Mouse (Mus musculus): ENCODE results near the gene Slc35f5.

Gene Slc35f5

DNA sequence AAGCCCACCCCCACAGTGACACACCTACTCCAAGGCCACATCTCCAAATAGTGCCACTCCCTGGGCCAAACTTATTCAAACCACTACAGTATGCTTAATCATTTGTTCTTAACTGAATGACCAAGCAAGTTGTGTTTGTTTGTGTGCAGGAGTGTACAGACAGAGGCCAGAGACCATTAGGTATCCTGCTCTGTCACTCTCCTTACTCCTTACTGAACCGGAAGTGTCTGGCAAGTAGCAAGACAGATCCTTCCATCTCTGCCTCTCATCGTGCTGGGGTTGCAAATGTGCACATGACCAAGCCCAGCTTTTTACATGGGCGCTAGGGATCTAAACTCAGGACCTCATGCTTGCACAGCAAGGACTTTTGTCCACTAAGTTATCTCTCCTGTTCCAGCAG, 1.1 kb upstream of the Slc35f5 start:
- CTCF ChIA-PET, result no interaction called here
- POLR2A ChIA-PET, result interaction anchor here (0.6 to 4.8 kb wide), 18 partner anchors 9 to 501 kb away, joined by 3 to 101 read pairs (median 6); partner anchors contain the start of gene Actr3 (in 4 of the 4)

DNA sequence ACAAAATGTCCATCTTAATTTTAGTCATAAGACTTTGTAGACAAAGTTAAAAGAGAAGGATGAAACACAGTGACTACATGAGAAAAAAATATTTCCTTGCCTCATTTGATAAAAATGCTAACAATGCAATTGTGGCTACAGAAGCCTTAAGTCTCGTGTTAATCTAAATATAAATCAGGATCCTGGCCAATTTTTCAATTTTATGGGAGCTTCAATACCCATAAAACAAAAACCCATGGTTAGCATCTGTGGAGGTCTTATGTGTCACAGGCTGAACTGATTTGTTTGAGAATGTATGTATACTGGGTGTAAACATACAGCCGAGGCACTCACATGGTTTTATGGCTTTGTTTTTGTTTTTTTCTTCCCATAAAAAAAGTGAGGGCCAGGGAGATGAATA, 674 bp upstream of the Slc35f5 start:
- POLR2A ChIA-PET, result interaction anchor here (0.6 to 4.8 kb wide), 27 partner anchors 9 to 501 kb away, joined by 3 to 101 read pairs (median 5); partner anchors contain the start of gene Actr3 (in 4 of the 4)
- CTCF ChIA-PET, result interaction anchor here in 1 of 4 experiments (1.2 kb wide), 1 partner anchor 40 kb away, joined by 4 read pairs; no protein-coding TSS in a partner anchor

GRCm38 (mm10) chr1:125561206-125561605, 811 bp downstream of the Slc35f5 start:
- POLR2A ChIA-PET, result interaction anchor here in 3 of 4 experiments (0.6 to 4.8 kb wide), 20 partner anchors 8 to 1947 kb away, joined by 3 to 101 read pairs (median 5); partner anchors contain the start of gene Actr3 (in 3 of the 3)
- CTCF ChIA-PET, result interaction anchor here in 2 of 4 experiments (0.6 to 1.0 kb wide), 2 partner anchors 16 to 133 kb away, joined by 3 read pairs; no protein-coding TSS in a partner anchor

- ChIA-PET CTCF (interaction anchor here in 1 of 4 experiments (0.6 kb wide), 1 partner anchor 133 kb away, joined by 3 read pairs; no protein-coding TSS in a partner anchor), POLR2A (interaction anchor here in 2 of 4 experiments (2.0 to 4.8 kb wide), 5 partner anchors 12 to 127 kb away, joined by 5 to 101 read pairs (median 19); partner anchors contain the start of gene Actr3 (in 2 of the 2))
These were observed 1.4 kb downstream of the Slc35f5 start for GRCm38 (mm10) chr1:125561841-125562240.

- POLR2A ChIA-PET, result interaction anchor here in 2 of 4 experiments (1.0 to 1.5 kb wide), 3 partner anchors 7 to 132 kb away, joined by 3 to 4 read pairs (median 4); partner anchors contain the start of genes Actr3 (in 1 of the 2) and Slc35f5 (in 1 of the 2)
These were observed 7.7 kb downstream of the Slc35f5 start for GRCm38 (mm10) chr1:125568126-125568525.

GRCm38 (mm10) chr1:125574219-125574618, 13.8 kb downstream of the Slc35f5 start:
- ChIA-PET POLR2A (interaction anchor here in 2 of 4 experiments (0.6 to 2.2 kb wide), 2 partner anchors 13 to 46 kb away, joined by 3 to 10 read pairs; partner anchors contain the start of gene Slc35f5 (in 1 of the 2)), CTCF (interaction anchor here (0.5 to 1.4 kb wide), 6 partner anchors 17 to 1153 kb away, joined by 3 to 11 read pairs (median 4); no protein-coding TSS in a partner anchor)

More at GRCm38 (mm10) chr1:125568126-125568525, 7.7 kb downstream of the Slc35f5 start:
- CTCF ChIA-PET, result no interaction called here

DNA sequence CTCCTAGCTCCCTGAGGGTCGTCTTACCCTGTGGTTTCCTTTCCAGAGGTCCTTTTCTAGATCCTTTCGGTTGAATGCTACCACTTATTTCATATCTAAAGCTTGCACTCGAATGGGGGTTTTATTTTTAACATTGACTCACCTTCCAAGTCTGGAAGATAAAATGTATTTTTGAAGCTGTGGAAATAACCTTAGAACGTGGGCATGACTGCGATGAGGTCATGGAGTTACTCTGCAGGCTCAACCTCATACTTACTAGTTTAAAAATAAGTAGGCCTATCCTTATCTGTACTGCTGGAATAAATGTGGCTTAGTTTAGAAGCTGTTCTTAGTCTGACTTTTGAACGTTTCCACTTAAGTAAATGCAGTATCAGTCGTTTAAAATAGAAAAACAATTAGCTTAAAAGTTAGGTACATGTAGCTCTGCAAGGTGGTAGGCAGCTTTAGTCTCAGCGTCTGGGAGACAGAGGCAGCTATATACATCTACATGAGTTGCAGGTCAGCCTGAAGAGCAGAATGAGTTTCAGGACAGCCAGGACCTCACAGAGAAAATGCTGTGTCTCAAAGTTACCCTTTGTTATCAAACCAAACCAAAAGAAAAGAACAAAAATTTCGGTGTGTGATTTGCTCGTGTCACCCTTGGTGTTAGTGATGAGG, 15.2 kb downstream of the Slc35f5 start:
- CTCF ChIA-PET, result no interaction called here
- POLR2A ChIA-PET, result interaction anchor here in 2 of 4 experiments (1.2 to 3.0 kb wide), 4 partner anchors 11 to 17 kb away, joined by 3 to 10 read pairs (median 5); partner anchors contain the start of gene Slc35f5 (in 2 of the 2)

- ChIA-PET POLR2A (interaction anchor here in 1 of 4 experiments (1.4 to 3.0 kb wide), 2 partner anchors 9 to 17 kb away, joined by 3 to 7 read pairs; partner anchors contain the start of gene Slc35f5), CTCF (interaction anchor here in 1 of 4 experiments (1.1 kb wide), 1 partner anchor 16 kb away, joined by 3 read pairs; the partner anchor contains the start of gene Slc35f5)
These were observed 16.6 kb downstream of the Slc35f5 start for GRCm38 (mm10) chr1:125576965-125577364.

DNA sequence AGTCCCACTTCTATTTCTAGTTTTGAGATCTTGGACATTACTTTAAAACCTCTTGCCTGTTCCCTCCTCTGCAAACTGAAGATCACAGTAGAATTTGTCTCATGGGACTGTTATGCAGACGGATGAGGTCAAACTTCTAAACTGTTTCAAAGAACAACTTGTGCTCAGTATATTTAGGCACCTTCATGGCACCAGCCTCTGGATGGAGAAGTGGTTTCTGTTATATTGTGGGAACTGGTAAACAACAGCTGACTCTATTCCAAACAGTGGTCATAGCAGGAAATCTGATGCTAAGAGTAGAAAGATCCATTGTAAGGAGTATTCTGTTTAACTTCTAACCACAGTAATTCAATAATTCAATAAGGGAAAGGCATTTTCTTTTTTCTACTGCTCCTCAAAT, 17.7 kb downstream of the Slc35f5 start:
- ChIA-PET CTCF (interaction anchor here in 1 of 4 experiments (0.6 kb wide), 1 partner anchor 854 kb away, joined by 3 read pairs; no protein-coding TSS in a partner anchor), POLR2A (interaction anchor here in 1 of 4 experiments (3.0 kb wide), 1 partner anchor 18 kb away, joined by 7 read pairs; the partner anchor contains the start of gene Slc35f5)

DNA sequence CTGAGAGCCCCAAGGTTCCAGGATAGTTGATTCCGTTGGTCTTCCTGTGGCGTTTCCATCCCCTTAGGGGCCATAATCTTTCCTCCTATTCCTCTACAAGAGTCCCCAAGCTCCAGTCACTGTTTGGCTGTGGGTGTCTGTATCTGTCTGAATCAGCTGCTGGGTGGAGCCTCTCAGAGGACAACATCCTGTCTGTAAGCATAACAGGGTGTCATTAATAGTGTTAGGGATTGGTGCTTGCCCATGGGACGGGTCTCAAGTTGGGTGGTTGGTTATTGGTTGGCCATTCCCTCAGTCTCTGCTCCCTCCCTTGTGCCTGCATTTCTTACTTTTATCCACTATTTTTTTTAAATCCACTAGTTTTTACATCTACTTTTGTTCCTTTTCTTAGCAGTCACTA, 20.7 kb downstream of the Slc35f5 start:
- POLR2A ChIA-PET, result interaction anchor here in 1 of 4 experiments (1.1 kb wide), 1 partner anchor 145 kb away, joined by 3 read pairs; no protein-coding TSS in a partner anchor
- CTCF ChIA-PET, result interaction anchor here in 1 of 4 experiments (0.9 kb wide), 1 partner anchor 62 kb away, joined by 3 read pairs; no protein-coding TSS in a partner anchor

DNA sequence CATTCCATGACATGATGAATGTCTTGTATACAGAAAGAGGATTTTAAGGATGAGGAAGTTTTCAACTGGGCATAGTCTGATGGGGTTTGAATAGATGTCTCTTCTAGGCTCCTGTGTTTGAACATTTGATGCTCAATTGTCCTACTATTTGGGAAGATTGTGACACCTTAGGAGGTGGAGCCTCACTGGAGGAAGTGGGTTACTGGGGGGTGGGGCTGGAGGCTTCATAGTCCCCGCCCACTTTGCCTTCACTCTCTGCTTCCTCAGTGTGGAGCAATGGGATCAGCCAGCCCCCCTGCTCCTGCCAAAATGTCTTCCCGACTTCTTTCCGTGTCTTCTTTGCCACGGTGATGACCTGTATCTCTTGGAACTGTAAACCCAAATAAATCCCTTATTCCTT, 43.2 kb downstream of the Slc35f5 start:
- POLR2A ChIA-PET, result interaction anchor here in 1 of 4 experiments (0.8 kb wide), 1 partner anchor 10 kb away, joined by 3 read pairs; no protein-coding TSS in a partner anchor
- CTCF ChIA-PET, result no interaction called here

- CTCF ChIA-PET, result interaction anchor here (0.6 to 1.5 kb wide), 19 partner anchors 27 to 1324 kb away, joined by 3 to 14 read pairs (median 4); partner anchors contain the start of gene Slc35f5 (in 1 of the 4)
- POLR2A ChIA-PET, result interaction anchor here in 2 of 4 experiments (0.7 kb wide), 2 partner anchors 88 to 1119 kb away, joined by 3 to 6 read pairs; no protein-coding TSS in a partner anchor
These were observed 46.9 kb downstream of the Slc35f5 start for GRCm38 (mm10) chr1:125607087-125607803.

DNA sequence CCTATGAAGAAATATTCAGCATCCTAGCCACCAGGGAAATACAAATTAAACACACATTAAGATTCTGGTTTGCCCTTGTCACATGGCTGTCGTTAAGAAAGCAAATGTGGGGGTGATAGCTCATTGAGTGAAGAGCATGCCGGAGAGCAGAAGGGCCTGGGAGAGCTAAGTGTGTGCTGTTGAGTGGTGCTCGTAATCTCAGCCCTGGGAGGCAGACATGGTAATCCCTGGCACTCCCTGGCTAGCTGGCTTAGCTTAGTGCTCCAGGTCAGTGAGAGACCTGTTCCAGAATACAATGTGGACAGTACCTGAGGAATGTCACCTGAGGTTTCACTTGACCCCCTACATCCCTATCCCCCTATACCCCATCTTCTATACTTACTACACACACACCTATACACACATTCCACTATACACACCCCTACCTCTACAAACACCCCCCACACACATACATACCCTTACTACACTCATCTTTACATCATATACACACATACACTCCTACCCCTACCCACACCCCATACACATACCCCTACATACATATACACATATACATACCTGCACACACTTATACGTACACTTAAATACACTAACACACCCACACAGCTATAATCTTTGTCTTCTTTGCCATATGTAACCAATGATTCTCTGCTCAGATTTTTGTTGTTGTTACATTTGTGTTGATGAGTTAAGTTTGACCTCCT, 64.1 kb downstream of the Slc35f5 start:
- ChIA-PET CTCF (interaction anchor here in 1 of 4 experiments (0.7 kb wide), 1 partner anchor 740 kb away, joined by 3 read pairs; no protein-coding TSS in a partner anchor), POLR2A (interaction anchor here in 2 of 4 experiments (0.8 to 1.1 kb wide), 2 partner anchors 12 to 14 kb away, joined by 3 to 4 read pairs; no protein-coding TSS in a partner anchor)

GRCm38 (mm10) chr1:125639501-125640253, 79.3 kb downstream of the Slc35f5 start:
- CTCF ChIA-PET, result no interaction called here

DNA sequence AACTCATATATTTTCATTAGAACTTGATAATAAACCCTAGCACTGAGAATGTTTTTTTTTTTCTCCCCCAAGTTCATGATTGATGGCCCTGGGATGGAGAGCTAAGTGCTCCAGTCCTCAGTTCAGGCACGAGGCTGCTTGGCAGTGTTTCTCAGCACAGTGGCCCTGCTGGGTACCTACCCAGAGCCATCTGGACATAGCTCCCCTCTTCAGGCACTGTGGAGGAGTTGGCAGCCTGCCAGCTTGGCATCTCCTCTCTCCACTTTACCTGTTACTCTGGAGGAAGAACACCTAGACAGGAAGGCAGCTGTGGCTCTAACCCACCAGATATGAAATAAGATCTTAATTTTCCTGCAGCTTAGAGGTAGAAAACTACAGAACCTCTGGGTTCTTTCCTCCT, 83.2 kb downstream of the Slc35f5 start:
- ChIA-PET CTCF (interaction anchor here in 1 of 4 experiments (1.0 kb wide), 1 partner anchor 87 kb away, joined by 3 read pairs; no protein-coding TSS in a partner anchor), POLR2A (no interaction called here)

More at GRCm38 (mm10) chr1:125639501-125640253, 79.3 kb downstream of the Slc35f5 start:
- POLR2A ChIA-PET, result no interaction called here

All from embryonic stem cell, embryonic (primary cell).